In the genomic region with DNA sequence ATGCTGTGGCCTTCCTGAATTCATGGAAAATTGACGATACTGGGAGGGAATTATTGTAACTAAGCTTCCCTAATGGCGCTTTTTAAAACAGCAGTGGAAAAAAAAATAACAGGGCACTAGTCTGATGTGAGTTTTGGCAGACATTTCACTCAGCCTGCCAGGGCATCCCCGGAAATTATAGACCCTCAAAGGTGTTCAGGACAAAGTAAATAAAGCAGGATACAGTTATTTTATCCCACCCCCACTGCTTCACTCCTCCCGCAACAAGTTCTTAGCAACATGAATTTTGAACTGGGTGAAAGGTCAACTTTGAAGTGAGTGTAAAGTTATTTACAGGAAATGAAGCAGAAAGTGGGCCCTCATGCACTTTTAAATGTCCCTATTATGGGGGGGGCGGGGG, we compare ENCODE assay signal across 14 mouse cellular contexts.
DNase-seq lines count a peak whose midpoint lies in the region; ATAC-seq and TF ChIP-seq lines count a peak whose summit lies in the region.
"Had no signal": no experiment of that assay in that cellular context is flagged by ENCODE, and none has a peak within 500 bp of the region (broad histone marks: within the 10 kb centered on the region; RNA-seq: fewer than 3 reads in every experiment).

No protein-coding gene starts in this region.

- H3K27ac ChIP-seq in heart, embryonic 13.5 days (replicated peaks), result peak overlapping the region; percentile 38; the same call in 1 of the 2 replicates
- H3K27ac ChIP-seq in heart, embryonic 10.5 days, result no peak overlapping the region
- H3K27ac ChIP-seq in layer of hippocampus, adult 2 months, result peak overlapping the region; percentile 60
- H3K27ac ChIP-seq in embryonic facial prominence, embryonic 14.5 days (replicated peaks; ENCODE audit: low read depth, low read length), result peak overlapping the region; percentile 61
- H3K27ac ChIP-seq: stomach, embryonic 15.5 days had no signal

- H3K36me3 ChIP-seq in heart, embryonic 13.5 days, result no peaks in the 10 kb centered on the region
- no peaks in the 10 kb centered on the region for H3K36me3 ChIP-seq in heart, embryonic 10.5 days
- H3K36me3 ChIP-seq in embryonic facial prominence, embryonic 14.5 days (ENCODE audit: control insufficient read depth, insufficient read depth, low read length), result no peaks in the 10 kb centered on the region
- H3K36me3 ChIP-seq: stomach, embryonic 15.5 days had no signal

- no peak overlapping the region for H3K9ac ChIP-seq in heart, embryonic 13.5 days
- no peak overlapping the region for H3K9ac ChIP-seq in embryonic facial prominence, embryonic 14.5 days (ENCODE audit: low read depth, low read length)
- H3K9ac ChIP-seq: stomach, embryonic 15.5 days had no signal

- peaks cover 50% of the 10 kb centered on the region for H3K4me1 ChIP-seq in heart, embryonic 13.5 days
- peaks cover 28% of the 10 kb centered on the region for H3K4me1 ChIP-seq in heart, embryonic 10.5 days
- peaks cover 23% of the 10 kb centered on the region for H3K4me1 ChIP-seq in embryonic facial prominence, embryonic 14.5 days (ENCODE audit: control insufficient read depth, insufficient read depth, low read length)

- no peak overlapping the region for H3K4me3 ChIP-seq in heart, embryonic 13.5 days
- H3K4me3 ChIP-seq in heart, embryonic 10.5 days, result no peak overlapping the region
- H3K4me3 ChIP-seq in layer of hippocampus, adult 2 months, result no peak overlapping the region
- H3K4me3 ChIP-seq in embryonic facial prominence, embryonic 14.5 days (ENCODE audit: low read depth, low read length), result no peak overlapping the region
- H3K4me3 ChIP-seq: megakaryocyte, embryonic 14.5 days; myocyte; stomach, embryonic 15.5 days had no signal

- H3K27me3 ChIP-seq in heart, embryonic 13.5 days (replicated peaks), result no peaks in the 10 kb centered on the region
- H3K27me3 ChIP-seq in heart, embryonic 10.5 days (ENCODE audit: insufficient read depth, poor library complexity, severe bottlenecking), result no peaks in the 10 kb centered on the region
- H3K27me3 ChIP-seq in embryonic facial prominence, embryonic 14.5 days (replicated peaks; ENCODE audit: control insufficient read depth, insufficient read depth, low read length), result no peaks in the 10 kb centered on the region
- H3K27me3 ChIP-seq: megakaryocyte, embryonic 14.5 days; stomach, embryonic 15.5 days had no signal

- ATAC-seq in heart, embryonic 13.5 days (ENCODE audit: extremely low read depth, insufficient number of reproducible peaks, low FRiP score, low TSS enrichment), result no peak
- ATAC-seq in CD4-positive, CD25-positive, alpha-beta regulatory T cell, adult 4 months, result peak; percentile 44
- ATAC-seq in embryonic facial prominence, embryonic 14.5 days (ENCODE audit: low read depth), result no peak
- ATAC-seq: intestine, postnatal 0 days had no signal

- TF ChIP-seq CTCF in layer of hippocampus, adult 2 months (conservative IDR thresholded peaks at IDR 0.05), result no peak; the same call in 1 of the 2 replicates

- no peak overlapping the region for H3K4me2 ChIP-seq in heart, embryonic 13.5 days
- H3K4me2 ChIP-seq in embryonic facial prominence, embryonic 14.5 days (ENCODE audit: low read depth, low read length), result no peak overlapping the region
- H3K4me2 ChIP-seq: stomach, embryonic 15.5 days had no signal

- DNase-seq in heart, embryonic 10.5 days (ENCODE audit: low spot score), result no peak
- DNase-seq in layer of hippocampus, adult 2 months (ENCODE audit: low spot score in 2 of 2), result no peak
- no peak for DNase-seq in layer of hippocampus, adult 9-10 months (ENCODE audit: low spot score)
- peak; percentile 52 for DNase-seq in embryonic facial prominence, embryonic 14.5 days (ENCODE audit: low spot score)
- no peak for DNase-seq in ovary, postnatal 10 days (ENCODE audit: low spot score)
- DNase-seq: adrenal gland, adult 8-10 months; cerebellum, adult 9-11 months; right cerebral cortex, adult 18-20 months had no signal

- 45% methylated on average over 5 of the region's 5 CpGs for WGBS in heart, embryonic 13.5 days
- WGBS in heart, embryonic 10.5 days, result 55% methylated on average over 5 of the region's 5 CpGs
- WGBS in embryonic facial prominence, embryonic 14.5 days, result 27% methylated on average over 5 of the region's 5 CpGs

- H3K9me3 ChIP-seq in heart, embryonic 13.5 days, result no peaks in the 10 kb centered on the region
- no peaks in the 10 kb centered on the region for H3K9me3 ChIP-seq in heart, embryonic 10.5 days
- no peaks in the 10 kb centered on the region for H3K9me3 ChIP-seq in embryonic facial prominence, embryonic 14.5 days (ENCODE audit: control insufficient read depth, low read length)
- H3K9me3 ChIP-seq: megakaryocyte, embryonic 14.5 days; stomach, embryonic 15.5 days had no signal
